Mouse (Mus musculus) MEL (cell line): ENCODE measurements around the gene Tsc22d3.

Experiments
- BHLHE40 ChIP-seq: IDR thresholded peaks from 2 replicates; pipeline ENCODE4 v1.6.1; 2012; ENCODE audit warnings: low read depth, mild to moderate bottlenecking, inconsistent platforms, low read length, improper control_type of control experiment, borderline replicate concordance
- CTCF ChIP-seq, 3 experiments: IDR thresholded peaks in 2 of 3; conservative IDR thresholded peaks in 1 of 3; 2 replicates each; pipeline ENCODE4 v1.5.1; 2011 to 2012; ENCODE audit warnings: low read length in 3 of 3, low read depth in 2 of 3, mild to moderate bottlenecking in 2 of 3, improper control_type of control experiment in 1 of 3, inconsistent platforms in 1 of 3, mixed read lengths in 1 of 3, moderate library complexity in 1 of 3; ENCODE audit not compliant: control insufficient read depth in 1 of 3, insufficient read depth in 1 of 3, poor library complexity in 1 of 3, severe bottlenecking in 1 of 3
- E2F4 ChIP-seq: IDR thresholded peaks from 2 replicates; pipeline ENCODE4 v1.6.1; 2011; ENCODE audit warnings: low read depth, low read length, improper control_type of control experiment, borderline replicate concordance
- GATA1 ChIP-seq: IDR thresholded peaks from 2 replicates; pipeline ENCODE4 v1.6.1; 2011; ENCODE audit warnings: low read depth, low read length, improper control_type of control experiment
- HCFC1 ChIP-seq: IDR thresholded peaks from 2 replicates; pipeline ENCODE4 v1.6.1; 2012; ENCODE audit warnings: low read depth, mild to moderate bottlenecking, inconsistent platforms, low read length, improper control_type of control experiment, moderate library complexity
- JUND ChIP-seq: IDR thresholded peaks from 2 replicates; pipeline ENCODE4 v1.6.1; 2011; ENCODE audit warnings: low read depth, mild to moderate bottlenecking, improper control_type of control experiment, low read length
- KAT2A ChIP-seq: conservative IDR thresholded peaks from 2 replicates; pipeline ENCODE4 v1.6.1; 2012; ENCODE audit warnings: low read depth, low read length, improper control_type of control experiment, inconsistent platforms
- MAFK ChIP-seq: IDR thresholded peaks from 2 replicates; pipeline ENCODE4 v1.6.1; 2011; ENCODE audit warnings: low read depth, mild to moderate bottlenecking, low read length, improper control_type of control experiment, borderline replicate concordance
- MEF2A ChIP-seq: IDR thresholded peaks from 2 replicates; pipeline ENCODE4 v1.6.1; 2014; ENCODE audit warnings: low read depth, mild to moderate bottlenecking, inconsistent platforms, low read length, improper control_type of control experiment; ENCODE audit not compliant: poor library complexity, insufficient replicate concordance, severe bottlenecking; ENCODE audit errors: extremely low read depth
- POLR2A ChIP-seq, 2 experiments: IDR thresholded peaks; 2 replicates each; pipeline ENCODE4 v1.6.1; 2011 to 2012; ENCODE audit warnings: low read length in 2 of 2, mild to moderate bottlenecking in 2 of 2, control low read depth in 1 of 2, improper control_type of control experiment in 1 of 2, low read depth in 1 of 2, moderate library complexity in 1 of 2; ENCODE audit not compliant: control insufficient read depth in 1 of 2, insufficient read depth in 1 of 2, poor library complexity in 1 of 2
- ZNF384 ChIP-seq: IDR thresholded peaks from 2 replicates; pipeline ENCODE4 v1.6.1; 2012; ENCODE audit warnings: low read depth, mild to moderate bottlenecking, inconsistent platforms, low read length, improper control_type of control experiment

DNA sequence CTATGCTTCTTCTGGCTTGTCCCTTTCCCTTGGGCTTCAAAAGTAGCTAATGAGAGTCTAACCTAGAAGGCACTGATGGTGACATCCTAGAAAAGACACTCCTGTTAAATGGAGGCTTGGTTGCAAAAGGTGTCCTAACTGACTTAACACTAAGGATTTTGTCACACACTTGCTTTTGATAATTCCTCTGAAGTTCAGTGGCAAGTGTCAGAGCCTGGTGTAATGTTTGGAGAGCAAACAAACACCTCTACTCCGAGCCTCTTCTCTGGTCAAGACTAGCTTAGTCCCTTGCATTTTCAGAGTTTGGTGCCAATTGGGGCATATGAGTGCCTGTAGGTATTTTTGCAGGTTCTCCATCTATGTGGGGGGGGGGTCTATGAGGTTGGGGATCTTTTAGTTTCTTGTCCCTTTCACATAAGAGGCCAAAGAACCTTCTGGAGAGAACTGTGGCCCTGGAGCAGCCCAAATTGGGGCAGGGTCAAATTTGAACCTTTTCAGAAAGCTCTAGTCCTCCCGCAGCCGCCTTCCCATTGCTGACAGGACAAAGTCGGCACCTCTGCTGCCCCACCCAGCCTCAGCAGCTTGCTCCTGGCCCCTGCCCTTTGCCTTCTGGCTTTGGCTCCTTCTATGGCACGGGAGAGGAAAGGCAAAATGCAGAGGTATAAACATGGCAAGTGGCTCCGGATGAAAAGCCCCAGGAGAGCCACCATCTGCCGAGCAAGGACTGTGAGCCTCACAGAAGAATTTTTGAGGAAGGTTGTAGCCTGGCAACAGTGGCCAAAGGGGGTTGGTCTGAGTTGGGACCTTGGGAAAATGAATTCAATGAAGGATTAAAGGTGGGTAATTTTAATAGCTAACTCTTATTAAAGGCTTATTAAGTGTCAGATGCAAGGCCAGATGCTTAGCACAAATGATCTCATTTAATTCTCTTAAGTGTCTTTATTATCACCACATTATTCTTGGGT is 88.5 kb downstream of the Tsc22d3 start:
- no peak for TF ChIP-seq GATA1
- no peak for TF ChIP-seq CTCF (IDR thresholded peaks at IDR 0.05 in 2 of 3, conservative IDR thresholded peaks at IDR 0.05 in 1 of 3; ENCODE audit: control insufficient read depth in 1 of 3, insufficient read depth in 1 of 3, low read depth in 2 of 3, low read length in 3 of 3, poor library complexity in 1 of 3, severe bottlenecking in 1 of 3)
- TF ChIP-seq POLR2A (IDR thresholded peaks at IDR 0.05; ENCODE audit: control insufficient read depth in 1 of 2, insufficient read depth in 1 of 2, low read depth in 1 of 2, low read length in 2 of 2, poor library complexity in 1 of 2): no peak
- TF ChIP-seq KAT2A: no peak
- no peak for TF ChIP-seq MAFK
- no peak for TF ChIP-seq BHLHE40
- TF ChIP-seq HCFC1: no peak
- TF ChIP-seq MEF2A: no peak
- TF ChIP-seq JUND: no peak
- no peak for TF ChIP-seq E2F4
- TF ChIP-seq ZNF384: no peak
